Mouse (Mus musculus) heart, postnatal 4 days (tissue): ENCODE measurements around the gene Prdx6. TPM values are rescaled to one million over a fixed set of nuclear protein-coding genes. Genes with fewer than 3 reads are reported as not detected.
A peak's percentile ranks its signal among the peaks of the same experiment; 100 is the strongest.

Experiments
- DNase-seq: peaks from one replicate; pipeline ENCODE4 v3.0.0; 2021
- total RNA-seq, 2 experiments: library from RNA; stranded (reverse); gene quantifications; 2 replicates each; pipeline ENCODE4 v1.2.3; 2021

Prdx6 gene
- total RNA-seq, result 100 to 1,000 TPM; 203 to 210 TPM

- peak; percentile 85 for DNase-seq
Observed at GRCm38 (mm10) chr1:161250604-161251416, at the start of gene Prdx6. Gene Prdx6 (minus strand): TSS chr1:161251219.

GRCm38 (mm10) chr1:161288256-161288655 lies 37.2 kb upstream of the Prdx6 start:
- no peak for DNase-seq

GRCm38 (mm10) chr1:161286726-161287310 lies 35.8 kb upstream of the Prdx6 start:
- peak; percentile 75 for DNase-seq

GRCm38 (mm10) chr1:161281054-161281688 lies 30.2 kb upstream of the Prdx6 start:
- no peak for DNase-seq

- no peak for DNase-seq
Observed at GRCm38 (mm10) chr1:161279244-161279908, 28.4 kb upstream of the Prdx6 start.

- DNase-seq, result no peak
Observed at GRCm38 (mm10) chr1:161273486-161273885, 22.5 kb upstream of the Prdx6 start.

- no peak for DNase-seq
Observed at GRCm38 (mm10) chr1:161271461-161271810, 20.4 kb upstream of the Prdx6 start.

- no peak for DNase-seq
Observed at GRCm38 (mm10) chr1:161270776-161271460, 19.9 kb upstream of the Prdx6 start.

GRCm38 (mm10) chr1:161269346-161269745 lies 18.3 kb upstream of the Prdx6 start:
- no peak for DNase-seq

GRCm38 (mm10) chr1:161268884-161269283 lies 17.9 kb upstream of the Prdx6 start:
- DNase-seq, result no peak

- DNase-seq, result no peak
Observed at GRCm38 (mm10) chr1:161268116-161268515, 17.1 kb upstream of the Prdx6 start.

GRCm38 (mm10) chr1:161264961-161265360 lies 13.9 kb upstream of the Prdx6 start:
- no peak for DNase-seq

GRCm38 (mm10) chr1:161263584-161263983 lies 12.6 kb upstream of the Prdx6 start:
- DNase-seq, result no peak

- no peak for DNase-seq
Observed at GRCm38 (mm10) chr1:161262542-161262941, 11.5 kb upstream of the Prdx6 start.

- no peak for DNase-seq
Observed at GRCm38 (mm10) chr1:161260761-161261160, 9.7 kb upstream of the Prdx6 start.

GRCm38 (mm10) chr1:161259142-161259541 lies 8.1 kb upstream of the Prdx6 start:
- DNase-seq, result no peak

GRCm38 (mm10) chr1:161258331-161258730 lies 7.3 kb upstream of the Prdx6 start:
- DNase-seq, result no peak

GRCm38 (mm10) chr1:161256918-161257317 lies 5.9 kb upstream of the Prdx6 start:
- no peak for DNase-seq

- DNase-seq, result no peak
Observed at GRCm38 (mm10) chr1:161254361-161254760, 3.3 kb upstream of the Prdx6 start.

GRCm38 (mm10) chr1:161252901-161253300 lies 1.9 kb upstream of the Prdx6 start:
- no peak for DNase-seq

- no peak for DNase-seq
Observed at GRCm38 (mm10) chr1:161252365-161252764, 1.3 kb upstream of the Prdx6 start.
